Mouse (Mus musculus) stomach, postnatal 0 days (tissue): ENCODE results near the gene Fkbp1a. TPM values are rescaled to one million over a fixed set of nuclear protein-coding genes. Genes with fewer than 3 reads are reported as not detected.

Experiments
- ATAC-seq: fragments of 200-750 bp; cut with Nextera tagmentation; 2 replicates; pipeline ENCODE4 v1.8.0; 2017; ENCODE audit not compliant: low FRiP score, low TSS enrichment
- DNase-seq: peaks from one replicate; pipeline ENCODE4 v3.0.0-alpha.2; 2016; ENCODE audit warnings: low spot score
- H3K27ac ChIP-seq: fragments of 300-500 bp; sonication (generic); replicated peaks from 2 replicates; pipeline ENCODE4 v1.5.1; 2014; ENCODE audit warnings: mild to moderate bottlenecking, control low read depth
- H3K27me3 ChIP-seq: fragments of 300-500 bp; sonication (generic); 2 replicates; pipeline ENCODE4 v1.6.1; 2014; ENCODE audit warnings: low read length; ENCODE audit not compliant: control insufficient read depth, insufficient read depth
- H3K36me3 ChIP-seq: fragments of 300-500 bp; sonication (generic); 2 replicates; pipeline ENCODE4 v1.6.1; 2014; ENCODE audit warnings: low read length, mixed read lengths; ENCODE audit not compliant: control insufficient read depth, insufficient read depth
- H3K4me1 ChIP-seq: fragments of 300-500 bp; sonication (generic); replicated peaks from 2 replicates; pipeline ENCODE4 v1.6.1; 2014; ENCODE audit warnings: antibody characterized with exemption; ENCODE audit not compliant: control insufficient read depth, insufficient read depth
- H3K4me2 ChIP-seq: fragments of 300-500 bp; sonication (generic); replicated peaks from 2 replicates; pipeline ENCODE4 v1.6.1; 2014; ENCODE audit warnings: low read depth, mild to moderate bottlenecking, control low read depth, moderate library complexity
- H3K4me3 ChIP-seq: fragments of 300-500 bp; sonication (generic); 2 replicates; pipeline ENCODE4 v1.5.1; 2014; ENCODE audit warnings: low read depth, low read length, control low read depth
- H3K9ac ChIP-seq: fragments of 300-500 bp; sonication (generic); 2 replicates; pipeline ENCODE4 v1.6.1; 2014; ENCODE audit warnings: mild to moderate bottlenecking, low read length, control low read depth, mixed read lengths
- H3K9me3 ChIP-seq: fragments of 300-500 bp; sonication (generic); 2 replicates; pipeline ENCODE4 v1.6.1; 2016; ENCODE audit warnings: low read length; ENCODE audit not compliant: control insufficient read depth
- CTCF ChIP-seq: IDR thresholded peaks from 2 replicates; pipeline ENCODE4 v1.5.1; 2016; ENCODE audit warnings: antibody characterized with exemption, low read depth, mild to moderate bottlenecking, moderate library complexity
- EP300 ChIP-seq: optimal IDR thresholded peaks from 2 replicates; pipeline ENCODE3; 2016; ENCODE audit warnings: antibody characterized with exemption
- WGBS: fragments of 180-500 bp; shearing (Covaris S2); extraction: QIAGEN DNeasy Blood & Tissue Kit; methylation state at CpG from one replicate; pipeline ENCODE4 v1.1.7; 2014; 5-methylcytosine and 5-hydroxymethylcytosine counted together
- polyA plus RNA-seq: library from polyadenylated mRNA; unstranded; fragments of >200 nt; fragmentation: Nextera tagmentation; extraction: Ambion mirVana; gene quantifications from 2 replicates; pipeline ENCODE4 v1.2.1, GENCODE M21; 2015

Gene Fkbp1a
- polyA plus RNA-seq, 1 experiment from 2014 or later, result 360 TPM

- Histone ChIP-seq H3K9me3 (no peaks in the 10 kb centered on the region), H3K36me3 (no peaks in the 10 kb centered on the region), H3K4me1 (no peaks in the 10 kb centered on the region), H3K9ac (no peak overlapping the region), H3K4me2 (no peak overlapping the region), H3K27ac (no peak overlapping the region), H3K27me3 (no peaks in the 10 kb centered on the region), H3K4me3 (no peak overlapping the region)
- TF ChIP-seq CTCF (no peak), EP300 (no peak)
- DNase-seq (no peak), ATAC-seq (no peak)
Observed at GRCm38 (mm10) chr2:151529169-151529568, 13.1 kb upstream of the Fkbp1a start.

GRCm38 (mm10) chr2:151530378-151531230 lies 11.7 kb upstream of the Fkbp1a start:
- 51% methylated on average over 8 of the region's 8 CpGs for WGBS
- Histone ChIP-seq H3K9ac (no peak overlapping the region), H3K27ac (no peak overlapping the region), H3K27me3 (no peaks in the 10 kb centered on the region), H3K36me3 (no peaks in the 10 kb centered on the region), H3K9me3 (no peaks in the 10 kb centered on the region), H3K4me3 (no peak overlapping the region), H3K4me1 (no peaks in the 10 kb centered on the region), H3K4me2 (no peak overlapping the region)
- DNase-seq, result no peak
- TF ChIP-seq CTCF (peak; percentile 31), EP300 (no peak)
- ATAC-seq, result peak; percentile 74

GRCm38 (mm10) chr2:151533632-151534031 lies 8.7 kb upstream of the Fkbp1a start:
- H3K4me2 ChIP-seq, result no peak overlapping the region
- no peak overlapping the region for H3K4me3 ChIP-seq
- TF ChIP-seq CTCF, result no peak
- TF ChIP-seq EP300, result no peak
- 92% methylated on average over 6 of the region's 6 CpGs for WGBS
- H3K9ac ChIP-seq, result no peak overlapping the region
- H3K36me3 ChIP-seq, result no peaks in the 10 kb centered on the region
- H3K27me3 ChIP-seq, result no peaks in the 10 kb centered on the region
- H3K9me3 ChIP-seq, result no peaks in the 10 kb centered on the region
- H3K27ac ChIP-seq, result no peak overlapping the region
- DNase-seq (no peak), ATAC-seq (no peak)
- H3K4me1 ChIP-seq, result no peaks in the 10 kb centered on the region; the same call in 1 of the 2 replicates

- WGBS, result 57% methylated on average over 1 of the region's 1 CpGs
- peak; percentile 61 for ATAC-seq
Observed at GRCm38 (mm10) chr2:151535961-151536617, 6.2 kb upstream of the Fkbp1a start.

GRCm38 (mm10) chr2:151536618-151536974 lies 5.7 kb upstream of the Fkbp1a start:
- 8% methylated on average over 5 of the region's 5 CpGs for WGBS
- ATAC-seq (peak; percentile 88), DNase-seq (peak; percentile 86)
- Histone ChIP-seq H3K27me3 (no peaks in the 10 kb centered on the region), H3K9me3 (no peaks in the 10 kb centered on the region), H3K36me3 (no peaks in the 10 kb centered on the region), H3K9ac (no peak overlapping the region), H3K4me3 (no peak overlapping the region), H3K4me1 (peaks cover 3% of the 10 kb centered on the region; the same call in 1 of the 2 replicates), H3K27ac (peak overlapping the region; percentile 78), H3K4me2 (no peak overlapping the region)
- TF ChIP-seq CTCF (no peak), EP300 (no peak)

More at GRCm38 (mm10) chr2:151535961-151536617, 6.2 kb upstream of the Fkbp1a start:
- TF ChIP-seq CTCF, result no peak
- no peak for TF ChIP-seq EP300
- Histone ChIP-seq H3K4me1 (no peaks in the 10 kb centered on the region; the same call in 1 of the 2 replicates), H3K9me3 (no peaks in the 10 kb centered on the region), H3K27me3 (no peaks in the 10 kb centered on the region), H3K27ac (peak overlapping the region; percentile 78), H3K4me2 (no peak overlapping the region), H3K4me3 (no peak overlapping the region), H3K36me3 (no peaks in the 10 kb centered on the region), H3K9ac (no peak overlapping the region)
- DNase-seq, result no peak

- Histone ChIP-seq H3K4me1 (peaks cover 4% of the 10 kb centered on the region; the same call in 1 of the 2 replicates), H3K9ac (no peak overlapping the region), H3K9me3 (no peaks in the 10 kb centered on the region), H3K27me3 (no peaks in the 10 kb centered on the region), H3K4me3 (no peak overlapping the region), H3K27ac (no peak overlapping the region), H3K4me2 (no peak overlapping the region), H3K36me3 (no peaks in the 10 kb centered on the region)
- ATAC-seq (no peak), DNase-seq (no peak)
- TF ChIP-seq EP300, result no peak
- no peak for TF ChIP-seq CTCF
- 61% methylated on average over 4 of the region's 4 CpGs for WGBS
Observed at GRCm38 (mm10) chr2:151538646-151539045, 3.6 kb upstream of the Fkbp1a start.
